Mouse (Mus musculus) embryonic fibroblast, embryonic 13.5 days (primary cell): Measurements from ENCODE around the gene Hint1.

Source experiments
- CTCF ChIP-seq: IDR thresholded peaks from 2 replicates; pipeline ENCODE4 v1.5.1; 2011; ENCODE audit warnings: mild to moderate bottlenecking, control low read depth, low read length, moderate library complexity, borderline replicate concordance; ENCODE audit not compliant: insufficient read depth
- POLR2A ChIP-seq: IDR thresholded peaks from 2 replicates; pipeline ENCODE4 v1.6.1; 2011; ENCODE audit warnings: low read depth, mild to moderate bottlenecking, control low read depth, low read length, moderate library complexity

DNA sequence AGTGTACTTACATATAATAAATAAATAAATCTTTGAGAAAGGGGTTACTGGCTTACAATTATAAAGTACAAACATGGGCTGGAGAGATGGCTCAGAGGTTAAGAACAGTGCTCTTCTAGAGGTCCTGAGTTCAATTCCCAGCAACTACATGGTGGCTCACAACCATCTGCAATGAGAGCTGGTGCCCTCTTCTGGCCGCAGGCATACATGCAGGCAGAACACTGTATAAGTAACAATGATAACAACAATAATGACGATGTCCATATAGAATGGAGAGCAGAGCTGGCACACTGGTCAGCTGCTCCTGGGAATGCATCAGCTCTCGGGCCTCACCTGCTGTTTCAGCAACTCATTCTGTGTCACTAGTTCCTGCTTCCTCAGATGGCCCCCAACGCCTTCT, 52.1 kb downstream of the Hint1 start:
- TF ChIP-seq POLR2A (no peak), CTCF (peak; percentile 25; the same call in 1 of the 2 replicates)
